Mouse (Mus musculus): ENCODE data around the gene Tbc1d16. TPM values are rescaled to one million over a fixed set of nuclear protein-coding genes. Genes with fewer than 3 reads are reported as not detected.

Gene Tbc1d16
- polyA plus RNA-seq, 2 experiments = 16.3 to 29.2 TPM

DNA sequence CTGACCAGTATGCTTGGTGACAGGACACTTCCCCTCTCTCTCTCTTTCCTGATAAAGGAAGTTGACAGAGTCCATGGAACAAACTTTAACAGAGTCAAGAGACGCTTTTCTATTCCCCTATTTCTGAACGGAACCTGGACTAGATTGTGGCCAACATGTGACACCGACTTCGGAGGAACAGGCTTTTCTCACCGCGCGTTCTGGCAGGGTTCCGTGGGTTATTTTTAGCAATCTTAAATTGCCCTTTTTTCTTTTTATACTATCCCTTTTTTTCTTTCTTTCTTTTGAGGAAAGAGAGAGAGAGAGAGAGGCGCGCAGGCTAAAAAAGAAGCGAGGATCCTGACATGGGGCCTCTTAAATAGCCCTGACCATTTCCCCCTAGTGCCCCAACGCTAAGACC lies 708 bp downstream of the Tbc1d16 start:
- DNase-seq (ENCODE audit: low spot score) = no peak
- Histone ChIP-seq H3K27me3 (ENCODE audit: control insufficient read depth, insufficient read depth, low read length) (no peaks in the 10 kb centered on the region), H3K4me3 (replicated peaks; ENCODE audit: low read length) (peak overlapping the region; percentile 75), H3K9me3 (ENCODE audit: control insufficient read depth, low read length) (no peaks in the 10 kb centered on the region), H3K27ac (replicated peaks; ENCODE audit: low read depth, low read length) (no peak overlapping the region; the same call in 1 of the 2 replicates), H3K36me3 (ENCODE audit: control insufficient read depth, insufficient read depth, low read length) (no peaks in the 10 kb centered on the region), H3K4me1 (ENCODE audit: control insufficient read depth, insufficient read depth, low read length) (peaks cover 33% of the 10 kb centered on the region), H3K4me2 (replicated peaks; ENCODE audit: low read depth, low read length, severe bottlenecking) (peak overlapping the region; percentile 99), H3K9ac (ENCODE audit: low read depth, low read length, severe bottlenecking) (peak overlapping the region; percentile 81)
- ATAC-seq (ENCODE audit: low FRiP score, low read depth) = no peak
- no peak for TF ChIP-seq POLR2A (IDR thresholded peaks at IDR 0.05; ENCODE audit: borderline replicate concordance, extremely low read depth, insufficient read depth, insufficient read length)
- WGBS = 2% methylated on average over 12 of the region's 12 CpGs

DNA sequence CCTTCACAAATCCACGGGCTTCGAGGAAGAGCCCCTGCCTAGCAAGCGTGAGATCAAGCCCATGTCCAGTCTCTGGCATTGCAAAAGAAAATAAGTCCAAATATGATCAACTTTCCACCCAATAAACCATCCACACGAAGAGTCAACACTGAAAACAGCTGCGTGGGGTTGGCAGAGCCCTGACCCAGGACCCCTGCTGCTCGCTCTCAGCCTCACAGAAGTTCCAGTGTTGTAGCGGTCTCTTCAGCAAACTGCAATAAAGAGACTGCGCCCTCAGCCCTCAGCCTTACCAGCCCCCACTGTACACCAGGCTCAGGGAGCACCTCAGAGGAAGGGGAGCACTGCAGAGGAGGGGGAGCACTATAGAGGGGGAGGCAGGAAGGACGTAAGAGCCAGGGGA lies 2.7 kb downstream of the Tbc1d16 start:
- DNase-seq (ENCODE audit: low spot score) = no peak
- Histone ChIP-seq H3K9ac (ENCODE audit: low read depth, low read length, severe bottlenecking) (no peak overlapping the region), H3K4me1 (ENCODE audit: control insufficient read depth, insufficient read depth, low read length) (peaks cover 37% of the 10 kb centered on the region), H3K27me3 (ENCODE audit: control insufficient read depth, insufficient read depth, low read length) (no peaks in the 10 kb centered on the region), H3K27ac (replicated peaks; ENCODE audit: low read depth, low read length) (no peak overlapping the region), H3K4me2 (replicated peaks; ENCODE audit: low read depth, low read length, severe bottlenecking) (no peak overlapping the region), H3K36me3 (ENCODE audit: control insufficient read depth, insufficient read depth, low read length) (0 out of 2 replicates have a peak, but pooled peaks cover 2% of the 10 kb centered on the region), H3K9me3 (ENCODE audit: control insufficient read depth, low read length) (no peaks in the 10 kb centered on the region), H3K4me3 (replicated peaks; ENCODE audit: low read length) (no peak overlapping the region)
- no peak for TF ChIP-seq POLR2A (IDR thresholded peaks at IDR 0.05; ENCODE audit: borderline replicate concordance, extremely low read depth, insufficient read depth, insufficient read length)
- ATAC-seq (ENCODE audit: low FRiP score, low read depth) = no peak
- WGBS = 56% methylated on average over 9 of the region's 9 CpGs

DNA sequence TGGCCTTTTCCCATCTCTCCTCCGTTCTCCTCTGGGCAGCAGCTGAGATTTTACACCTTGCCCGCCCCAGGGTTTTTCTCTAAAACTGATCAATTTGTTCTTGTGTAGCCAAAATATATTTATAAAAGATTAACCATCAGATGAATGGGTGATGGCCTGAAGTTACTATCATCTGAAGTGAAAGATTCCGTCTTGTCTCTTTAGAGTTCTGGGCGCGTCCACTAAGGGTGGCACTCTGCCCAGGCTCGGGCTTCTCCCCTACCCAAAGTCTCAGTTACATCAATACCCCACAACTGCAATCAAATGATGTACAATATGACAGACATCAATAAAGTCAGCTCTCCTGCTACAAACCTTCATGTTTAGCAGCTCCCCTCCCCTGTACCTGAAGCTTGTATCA lies 3.4 kb downstream of the Tbc1d16 start:
- H3K27me3 ChIP-seq (ENCODE audit: control insufficient read depth, insufficient read depth, low read length) = no peaks in the 10 kb centered on the region
- no peak for ATAC-seq (ENCODE audit: low FRiP score, low read depth)
- no peak for TF ChIP-seq POLR2A (IDR thresholded peaks at IDR 0.05; ENCODE audit: borderline replicate concordance, extremely low read depth, insufficient read depth, insufficient read length)
- no peaks in the 10 kb centered on the region for H3K9me3 ChIP-seq (ENCODE audit: control insufficient read depth, low read length)
- no peak for DNase-seq (ENCODE audit: low spot score)
- H3K9ac ChIP-seq (ENCODE audit: low read depth, low read length, severe bottlenecking) = no peak overlapping the region
- WGBS = 98% methylated on average over 6 of the region's 6 CpGs
- no peak overlapping the region for H3K4me3 ChIP-seq (replicated peaks; ENCODE audit: low read length)
- H3K4me1 ChIP-seq (ENCODE audit: control insufficient read depth, insufficient read depth, low read length) = peaks cover 43% of the 10 kb centered on the region
- no peak overlapping the region for H3K4me2 ChIP-seq (replicated peaks; ENCODE audit: low read depth, low read length, severe bottlenecking)
- 0 out of 2 replicates have a peak, but pooled peaks cover 2% of the 10 kb centered on the region for H3K36me3 ChIP-seq (ENCODE audit: control insufficient read depth, insufficient read depth, low read length)
- no peak overlapping the region for H3K27ac ChIP-seq (replicated peaks; ENCODE audit: low read depth, low read length)

DNA sequence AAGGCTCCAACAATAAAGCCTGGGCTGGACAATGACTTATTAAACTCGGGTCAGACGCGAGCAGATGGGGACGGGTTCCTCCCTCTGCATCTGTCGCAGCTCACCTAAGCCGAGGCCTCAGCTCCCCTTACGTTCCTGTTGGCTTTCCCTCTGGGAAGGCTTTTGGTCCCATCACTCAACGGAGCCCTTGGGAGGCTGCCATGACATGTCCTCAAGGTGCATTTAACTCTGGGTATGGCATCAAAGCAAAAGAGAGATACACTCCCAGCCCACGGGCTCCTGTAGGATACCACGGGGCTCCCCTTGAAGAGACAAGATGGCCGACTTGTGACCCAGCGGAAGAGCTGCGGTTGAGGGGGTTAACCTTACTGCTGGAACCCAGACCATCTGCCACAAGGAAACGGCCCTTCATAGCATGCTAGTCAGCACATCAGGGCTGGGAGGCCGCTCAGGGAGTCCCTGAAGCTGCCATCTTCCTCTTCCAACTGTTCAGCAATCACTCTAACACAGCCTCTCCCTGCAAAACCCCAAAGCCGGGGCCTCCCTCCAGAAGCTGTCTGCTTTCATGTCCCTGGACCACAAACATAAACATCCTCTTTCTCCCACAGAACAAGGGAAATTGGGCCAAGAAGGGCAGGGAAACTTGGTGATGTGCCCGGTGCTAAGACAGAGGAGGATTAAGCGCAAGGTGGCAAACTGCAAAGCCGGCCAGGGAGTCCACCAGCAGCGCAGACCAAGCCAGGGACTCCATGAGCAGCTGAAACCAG lies 5.0 kb downstream of the Tbc1d16 start:
- Histone ChIP-seq H3K27me3 (ENCODE audit: control insufficient read depth, insufficient read depth, low read length) (no peaks in the 10 kb centered on the region), H3K9me3 (ENCODE audit: control insufficient read depth, low read length) (no peaks in the 10 kb centered on the region), H3K9ac (ENCODE audit: low read depth, low read length, severe bottlenecking) (no peak overlapping the region), H3K36me3 (ENCODE audit: control insufficient read depth, insufficient read depth, low read length) (0 out of 2 replicates have a peak, but pooled peaks cover 2% of the 10 kb centered on the region), H3K4me1 (ENCODE audit: control insufficient read depth, insufficient read depth, low read length) (peaks cover 40% of the 10 kb centered on the region), H3K27ac (replicated peaks; ENCODE audit: low read depth, low read length) (no peak overlapping the region), H3K4me3 (replicated peaks; ENCODE audit: low read length) (no peak overlapping the region), H3K4me2 (replicated peaks; ENCODE audit: low read depth, low read length, severe bottlenecking) (no peak overlapping the region)
- DNase-seq (ENCODE audit: low spot score) (no peak), ATAC-seq (ENCODE audit: low FRiP score, low read depth) (no peak)
- 83% methylated on average over 20 of the region's 20 CpGs for WGBS
- no peak for TF ChIP-seq POLR2A (IDR thresholded peaks at IDR 0.05; ENCODE audit: borderline replicate concordance, extremely low read depth, insufficient read depth, insufficient read length)

DNA sequence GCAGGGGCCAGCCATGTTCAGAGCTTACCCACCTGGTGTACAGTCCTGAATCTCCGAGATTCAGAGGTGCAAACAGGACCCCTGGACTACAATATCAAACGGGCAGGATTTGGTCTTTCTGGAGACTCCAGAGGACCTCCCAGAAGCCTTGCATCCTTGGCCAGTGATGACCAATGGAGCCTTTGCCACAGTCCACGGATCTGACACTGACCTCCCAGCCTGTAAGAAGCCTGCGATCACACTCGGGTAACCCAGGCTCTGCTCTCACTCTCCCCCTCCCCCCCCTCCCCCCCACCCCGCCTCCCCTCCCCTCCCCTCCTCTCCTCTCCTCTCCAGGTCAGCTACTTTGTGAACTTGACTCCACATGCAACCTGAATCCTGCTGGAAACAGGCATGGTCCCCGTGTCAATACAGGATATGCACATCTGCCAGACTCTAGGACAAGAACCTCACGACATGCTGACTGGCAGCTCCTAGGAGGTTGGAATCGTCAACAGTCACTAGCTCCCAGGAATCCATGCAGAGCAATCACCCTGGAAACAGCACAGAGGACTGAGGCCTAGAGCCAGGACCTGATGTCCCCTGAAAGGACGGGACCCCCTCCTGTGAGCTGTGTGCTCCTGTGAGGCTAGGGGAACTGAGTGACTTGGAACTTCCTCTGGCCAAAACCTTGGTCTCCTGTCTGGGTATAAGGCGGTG lies 6.3 kb downstream of the Tbc1d16 start:
- TF ChIP-seq POLR2A (IDR thresholded peaks at IDR 0.05; ENCODE audit: borderline replicate concordance, extremely low read depth, insufficient read depth, insufficient read length) = no peak
- Histone ChIP-seq H3K36me3 (ENCODE audit: control insufficient read depth, insufficient read depth, low read length) (0 out of 2 replicates have a peak, but pooled peaks cover 6% of the 10 kb centered on the region), H3K4me2 (replicated peaks; ENCODE audit: low read depth, low read length, severe bottlenecking) (no peak overlapping the region), H3K27me3 (ENCODE audit: control insufficient read depth, insufficient read depth, low read length) (no peaks in the 10 kb centered on the region), H3K4me3 (replicated peaks; ENCODE audit: low read length) (no peak overlapping the region), H3K9ac (ENCODE audit: low read depth, low read length, severe bottlenecking) (no peak overlapping the region), H3K27ac (replicated peaks; ENCODE audit: low read depth, low read length) (no peak overlapping the region), H3K9me3 (ENCODE audit: control insufficient read depth, low read length) (no peaks in the 10 kb centered on the region), H3K4me1 (ENCODE audit: control insufficient read depth, insufficient read depth, low read length) (peaks cover 34% of the 10 kb centered on the region)
- ATAC-seq (ENCODE audit: low FRiP score, low read depth) (no peak), DNase-seq (ENCODE audit: low spot score) (no peak)
- 43% methylated on average over 9 of the region's 11 CpGs for WGBS

Data from limb, embryonic 14.5 days (tissue).